Mouse (Mus musculus): ENCODE results near the gene Usp29. TPM values are rescaled to one million over a fixed set of nuclear protein-coding genes. Genes with fewer than 3 reads are reported as not detected.
A peak's percentile ranks its signal among the peaks of the same experiment; 100 is the strongest.

The Usp29 gene
- polyA plus RNA-seq, 1 experiment from 2014 or later, result 9.3 TPM

GRCm38 (mm10) chr7:6728263-6728931 lies 2.0 kb upstream of the Usp29 start:
- 53% methylated on average over 19 of the region's 19 CpGs for WGBS
- peaks cover 16% of the 10 kb centered on the region; the same call in 1 of the 2 replicates for H3K36me3 ChIP-seq (ENCODE audit: control insufficient read depth, insufficient read depth, low read length)

DNA sequence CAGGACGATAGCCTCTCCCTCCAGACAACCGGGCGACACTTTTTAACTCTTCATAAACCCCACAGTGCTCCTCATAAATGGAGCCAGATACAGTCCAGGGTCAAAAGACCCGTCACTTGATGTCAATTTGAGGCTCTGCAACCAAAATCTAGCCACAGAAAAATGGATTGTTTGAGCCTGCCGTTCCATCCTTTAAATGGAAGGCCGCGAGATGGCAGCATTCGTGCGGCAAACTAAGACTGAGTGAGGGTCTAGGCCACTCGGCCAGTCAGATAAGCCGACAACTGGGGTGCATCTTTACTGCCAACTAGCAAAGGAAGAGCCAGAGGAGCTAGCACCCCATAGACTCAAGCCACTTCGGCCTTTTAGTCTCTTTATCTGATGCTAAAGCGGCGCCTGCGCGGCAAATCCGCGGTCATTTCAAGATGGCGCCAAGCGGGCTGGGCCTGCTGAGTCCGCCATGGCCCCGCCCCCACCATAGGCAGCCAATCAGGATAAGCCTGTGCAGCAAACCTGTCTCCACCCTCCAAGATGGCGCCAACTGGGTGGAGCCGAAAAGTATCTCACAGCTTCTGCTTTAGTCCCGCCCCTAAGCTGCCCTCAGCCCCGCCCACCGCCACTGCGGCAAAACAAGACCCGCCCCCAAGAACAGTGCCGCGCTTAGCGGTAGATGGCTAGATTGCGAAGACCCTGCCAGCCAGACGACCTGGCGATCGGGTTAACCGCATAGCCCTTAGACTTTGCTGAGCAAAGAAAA lies 1.1 kb upstream of the Usp29 start:
- Histone ChIP-seq H3K4me3 (ENCODE audit: low read length) (peak overlapping the region; percentile 66), H3K9ac (ENCODE audit: low read depth, low read length) (peak overlapping the region; percentile 74), H3K4me2 (replicated peaks; ENCODE audit: low read depth, low read length) (peak overlapping the region; percentile 57), H3K9me3 (ENCODE audit: control insufficient read depth, low read length) (peaks cover 37% of the 10 kb centered on the region), H3K27ac (ENCODE audit: low read depth, low read length) (peak overlapping the region; percentile 88), H3K4me1 (ENCODE audit: control insufficient read depth, insufficient read depth, low read length) (no peaks in the 10 kb centered on the region), H3K36me3 (ENCODE audit: control insufficient read depth, insufficient read depth, low read length) (peaks cover 16% of the 10 kb centered on the region; the same call in 1 of the 2 replicates), H3K27me3 (ENCODE audit: control insufficient read depth, insufficient read depth, low read length) (no peaks in the 10 kb centered on the region)
- ATAC-seq (ENCODE audit: low FRiP score, low TSS enrichment), result peak; percentile 59
- 57% methylated on average over 37 of the region's 37 CpGs for WGBS

More at GRCm38 (mm10) chr7:6728263-6728931, 2.0 kb upstream of the Usp29 start:
- H3K27me3 ChIP-seq (ENCODE audit: control insufficient read depth, insufficient read depth, low read length), result no peaks in the 10 kb centered on the region
- peak overlapping the region; percentile 28 for H3K4me2 ChIP-seq (replicated peaks; ENCODE audit: low read depth, low read length)
- H3K9ac ChIP-seq (ENCODE audit: low read depth, low read length), result peak overlapping the region; percentile 68; the same call in 1 of the 2 replicates
- H3K9me3 ChIP-seq (ENCODE audit: control insufficient read depth, low read length), result peaks cover 37% of the 10 kb centered on the region
- ATAC-seq (ENCODE audit: low FRiP score, low TSS enrichment), result peak; percentile 81
- peak overlapping the region; percentile 88; the same call in 1 of the 2 replicates for H3K27ac ChIP-seq (ENCODE audit: low read depth, low read length)
- H3K4me1 ChIP-seq (ENCODE audit: control insufficient read depth, insufficient read depth, low read length), result no peaks in the 10 kb centered on the region
- H3K4me3 ChIP-seq (ENCODE audit: low read length), result peak overlapping the region; percentile 66

DNA sequence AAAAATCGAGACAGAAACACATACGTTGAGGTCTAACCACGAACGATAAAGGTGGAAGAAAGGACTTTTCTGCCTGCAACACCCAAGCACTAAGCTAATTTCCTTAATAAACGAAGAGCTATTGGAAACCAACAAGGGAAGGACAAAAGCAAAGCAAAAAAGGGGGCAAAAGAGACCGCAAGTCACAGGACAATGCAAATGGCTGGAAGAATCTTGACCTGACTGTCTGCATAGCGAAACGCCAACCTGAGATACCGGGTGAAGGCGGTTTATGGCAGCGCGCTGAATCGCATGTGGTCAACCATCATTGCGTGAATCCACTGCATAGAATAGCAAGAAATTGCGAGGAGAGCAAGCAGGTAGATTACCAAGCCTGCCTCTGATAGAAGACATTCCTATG lies 423 bp downstream of the Usp29 start:
- no peaks in the 10 kb centered on the region for H3K4me1 ChIP-seq (ENCODE audit: control insufficient read depth, insufficient read depth, low read length)
- H3K4me3 ChIP-seq (ENCODE audit: low read length), result peak overlapping the region; percentile 66
- ATAC-seq (ENCODE audit: low FRiP score, low TSS enrichment), result no peak
- H3K36me3 ChIP-seq (ENCODE audit: control insufficient read depth, insufficient read depth, low read length), result peaks cover 5% of the 10 kb centered on the region; the same call in 1 of the 2 replicates
- H3K27me3 ChIP-seq (ENCODE audit: control insufficient read depth, insufficient read depth, low read length), result no peaks in the 10 kb centered on the region
- peak overlapping the region; percentile 57 for H3K4me2 ChIP-seq (replicated peaks; ENCODE audit: low read depth, low read length)
- 49% methylated on average over 15 of the region's 15 CpGs for WGBS
- peak overlapping the region; percentile 62; the same call in 1 of the 2 replicates for H3K27ac ChIP-seq (ENCODE audit: low read depth, low read length)
- peaks cover 37% of the 10 kb centered on the region for H3K9me3 ChIP-seq (ENCODE audit: control insufficient read depth, low read length)
- H3K9ac ChIP-seq (ENCODE audit: low read depth, low read length), result peak overlapping the region; percentile 54

DNA sequence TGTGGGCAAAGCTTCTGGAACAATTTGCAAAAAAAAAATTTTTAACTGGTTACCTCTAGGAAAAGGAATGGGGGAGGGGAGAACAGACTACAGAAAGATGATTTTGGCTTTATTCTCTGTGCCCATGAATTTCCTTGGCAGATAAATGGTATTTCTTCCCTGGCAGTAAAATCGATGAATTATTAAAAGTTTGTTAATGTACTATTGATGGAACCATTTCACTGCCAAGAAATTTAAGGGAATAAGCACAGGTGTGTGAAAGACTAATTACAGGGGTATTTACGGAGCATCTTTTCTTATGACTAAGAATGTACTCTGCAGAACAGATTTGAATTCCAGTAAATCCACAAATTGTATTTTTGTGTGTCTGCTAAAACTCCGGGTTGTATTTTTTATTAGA lies 995 bp downstream of the Usp29 start:
- Histone ChIP-seq H3K27ac (ENCODE audit: low read depth, low read length) (no peak overlapping the region), H3K4me2 (replicated peaks; ENCODE audit: low read depth, low read length) (peak overlapping the region; percentile 57), H3K4me3 (ENCODE audit: low read length) (peak overlapping the region; percentile 66), H3K36me3 (ENCODE audit: control insufficient read depth, insufficient read depth, low read length) (no peaks in the 10 kb centered on the region), H3K9ac (ENCODE audit: low read depth, low read length) (peak overlapping the region; percentile 54; the same call in 1 of the 2 replicates), H3K27me3 (ENCODE audit: control insufficient read depth, insufficient read depth, low read length) (no peaks in the 10 kb centered on the region), H3K9me3 (ENCODE audit: control insufficient read depth, low read length) (peaks cover 37% of the 10 kb centered on the region), H3K4me1 (ENCODE audit: control insufficient read depth, insufficient read depth, low read length) (no peaks in the 10 kb centered on the region)
- no peak for ATAC-seq (ENCODE audit: low FRiP score, low TSS enrichment)
- WGBS, result 48% methylated on average over 3 of the region's 3 CpGs

- Histone ChIP-seq H3K4me2 (replicated peaks; ENCODE audit: low read depth, low read length) (peak overlapping the region; percentile 57), H3K36me3 (ENCODE audit: control insufficient read depth, insufficient read depth, low read length) (no peaks in the 10 kb centered on the region), H3K4me3 (ENCODE audit: low read length) (peak overlapping the region; percentile 66), H3K27ac (ENCODE audit: low read depth, low read length) (no peak overlapping the region), H3K9ac (ENCODE audit: low read depth, low read length) (peak overlapping the region; percentile 31; the same call in 1 of the 2 replicates), H3K9me3 (ENCODE audit: control insufficient read depth, low read length) (peaks cover 37% of the 10 kb centered on the region), H3K4me1 (ENCODE audit: control insufficient read depth, insufficient read depth, low read length) (no peaks in the 10 kb centered on the region), H3K27me3 (ENCODE audit: control insufficient read depth, insufficient read depth, low read length) (no peaks in the 10 kb centered on the region)
- WGBS, result 38% methylated on average over 4 of the region's 4 CpGs
- ATAC-seq (ENCODE audit: low FRiP score, low TSS enrichment), result no peak
These were observed 1.6 kb downstream of the Usp29 start for GRCm38 (mm10) chr7:6731930-6732329.

- H3K9ac ChIP-seq (ENCODE audit: low read depth, low read length), result no peak overlapping the region
- H3K9me3 ChIP-seq (ENCODE audit: control insufficient read depth, low read length), result peaks cover under 1% of the 10 kb centered on the region; the same call in 1 of the 2 replicates
- H3K4me1 ChIP-seq (ENCODE audit: control insufficient read depth, insufficient read depth, low read length), result no peaks in the 10 kb centered on the region
- WGBS, result 63% methylated on average over 1 of the region's 1 CpGs
- no peak overlapping the region for H3K4me2 ChIP-seq (replicated peaks; ENCODE audit: low read depth, low read length)
- no peaks in the 10 kb centered on the region for H3K36me3 ChIP-seq (ENCODE audit: control insufficient read depth, insufficient read depth, low read length)
- no peak overlapping the region for H3K27ac ChIP-seq (ENCODE audit: low read depth, low read length)
- no peak for ATAC-seq (ENCODE audit: low FRiP score, low TSS enrichment)
- no peaks in the 10 kb centered on the region for H3K27me3 ChIP-seq (ENCODE audit: control insufficient read depth, insufficient read depth, low read length)
- H3K4me3 ChIP-seq (ENCODE audit: low read length), result no peak overlapping the region
These were observed 5.7 kb downstream of the Usp29 start for GRCm38 (mm10) chr7:6736060-6736459.

- H3K27ac ChIP-seq (ENCODE audit: low read depth, low read length), result peak overlapping the region; percentile 56; the same call in 1 of the 2 replicates
- H3K4me2 ChIP-seq (replicated peaks; ENCODE audit: low read depth, low read length), result no peak overlapping the region
- H3K4me1 ChIP-seq (ENCODE audit: control insufficient read depth, insufficient read depth, low read length), result no peaks in the 10 kb centered on the region
- H3K4me3 ChIP-seq (ENCODE audit: low read length), result no peak overlapping the region
- H3K9me3 ChIP-seq (ENCODE audit: control insufficient read depth, low read length), result no peaks in the 10 kb centered on the region
- H3K9ac ChIP-seq (ENCODE audit: low read depth, low read length), result no peak overlapping the region
- 35% methylated on average over 10 of the region's 10 CpGs for WGBS
- no peaks in the 10 kb centered on the region for H3K36me3 ChIP-seq (ENCODE audit: control insufficient read depth, insufficient read depth, low read length)
- peak; percentile 90 for ATAC-seq (ENCODE audit: low FRiP score, low TSS enrichment)
- no peaks in the 10 kb centered on the region for H3K27me3 ChIP-seq (ENCODE audit: control insufficient read depth, insufficient read depth, low read length)
These were observed 14.0 kb downstream of the Usp29 start for GRCm38 (mm10) chr7:6744281-6744904.

DNA sequence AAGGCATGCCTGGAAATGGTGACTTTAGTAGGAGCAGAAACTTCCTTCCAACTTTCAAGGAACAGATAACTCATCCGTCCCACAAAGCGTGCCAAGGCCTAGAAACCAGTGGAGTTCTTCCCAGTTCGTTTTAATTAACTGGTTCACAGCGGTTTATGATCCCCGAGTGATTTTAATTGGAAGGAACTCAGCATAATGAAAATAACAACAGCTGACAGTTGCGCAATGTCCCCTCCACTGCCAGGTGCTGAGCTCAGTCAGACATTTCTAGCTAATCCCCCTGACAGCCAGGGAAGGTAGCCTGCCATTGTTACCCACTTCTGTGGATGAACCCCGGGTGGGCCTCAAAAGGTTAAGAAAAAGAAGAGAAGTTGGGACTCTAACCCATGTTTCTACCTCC lies 18.8 kb downstream of the Usp29 start:
- no peak overlapping the region for H3K4me3 ChIP-seq (ENCODE audit: low read length)
- ATAC-seq (ENCODE audit: low FRiP score, low TSS enrichment), result no peak
- H3K4me1 ChIP-seq (ENCODE audit: control insufficient read depth, insufficient read depth, low read length), result no peaks in the 10 kb centered on the region
- H3K9ac ChIP-seq (ENCODE audit: low read depth, low read length), result no peak overlapping the region
- H3K4me2 ChIP-seq (replicated peaks; ENCODE audit: low read depth, low read length), result no peak overlapping the region
- H3K36me3 ChIP-seq (ENCODE audit: control insufficient read depth, insufficient read depth, low read length), result no peaks in the 10 kb centered on the region
- no peaks in the 10 kb centered on the region for H3K9me3 ChIP-seq (ENCODE audit: control insufficient read depth, low read length)
- no peak overlapping the region for H3K27ac ChIP-seq (ENCODE audit: low read depth, low read length)
- no peaks in the 10 kb centered on the region for H3K27me3 ChIP-seq (ENCODE audit: control insufficient read depth, insufficient read depth, low read length)
- 69% methylated on average over 7 of the region's 7 CpGs for WGBS
